Mouse (Mus musculus) spleen, adult 2 months (tissue): ENCODE measurements around the gene Casq2. TPM values are rescaled to one million over a fixed set of nuclear protein-coding genes. Genes with fewer than 3 reads are reported as not detected.

Experiments
- DNase-seq, 2 experiments: peaks; one replicate each; pipeline versions ENCODE4 v3.0.0 to v3.0.0-alpha.2; 2012 to 2021; ENCODE audit warnings: low spot score in 2 of 2, low read depth in 1 of 2
- H3K27ac ChIP-seq: fragments of 200-500 bp; 2 replicates; pipeline ENCODE4 v1.5.1; 2012; ENCODE audit warnings: low read length, inconsistent platforms; ENCODE audit not compliant: insufficient read depth
- H3K27me3 ChIP-seq: fragments of 200-500 bp; 2 replicates; pipeline ENCODE4 v1.6.1; 2012; ENCODE audit warnings: mild to moderate bottlenecking, moderate library complexity, low read length, inconsistent platforms; ENCODE audit not compliant: control insufficient read depth, insufficient read depth
- H3K36me3 ChIP-seq: fragments of 200-500 bp; 2 replicates; pipeline ENCODE4 v1.6.1; 2012; ENCODE audit warnings: mild to moderate bottlenecking, low read length, inconsistent platforms; ENCODE audit not compliant: control insufficient read depth, insufficient read depth
- H3K4me1 ChIP-seq: fragments of 200-500 bp; 2 replicates; pipeline ENCODE4 v1.6.1; 2011; ENCODE audit warnings: inconsistent platforms; ENCODE audit not compliant: control insufficient read depth, insufficient read depth, insufficient read length
- H3K4me3 ChIP-seq: fragments of 200-500 bp; 2 replicates; pipeline ENCODE4 v1.5.1; 2011; ENCODE audit warnings: mild to moderate bottlenecking, inconsistent platforms; ENCODE audit not compliant: insufficient read depth, insufficient read length; ENCODE audit errors: extremely low read depth
- CTCF ChIP-seq: fragments of 200-500 bp; IDR thresholded peaks from 2 replicates; pipeline ENCODE4 v1.5.1; 2011; ENCODE audit warnings: mild to moderate bottlenecking, inconsistent platforms; ENCODE audit not compliant: insufficient read depth, insufficient read length, insufficient replicate concordance; ENCODE audit errors: extremely low read depth
- POLR2A ChIP-seq: fragments of 200-500 bp; IDR thresholded peaks from 2 replicates; pipeline ENCODE4 v1.6.1; 2011; ENCODE audit warnings: low read depth, low read length, inconsistent platforms
- WGBS: fragments of 180-500 bp; shearing (Covaris S2); methylation state at CpG from one replicate; pipeline ENCODE4 v1.1.7; 2018; 5-methylcytosine and 5-hydroxymethylcytosine counted together
- polyA plus RNA-seq: library from polyadenylated mRNA; depleted of rRNA; stranded (reverse); fragments of >200 nt; gene quantifications from 2 replicates; pipeline ENCODE4 v1.2.3, GENCODE M21; 2012

Gene Casq2
- polyA plus RNA-seq, 1 experiment: 0.21 TPM

DNA sequence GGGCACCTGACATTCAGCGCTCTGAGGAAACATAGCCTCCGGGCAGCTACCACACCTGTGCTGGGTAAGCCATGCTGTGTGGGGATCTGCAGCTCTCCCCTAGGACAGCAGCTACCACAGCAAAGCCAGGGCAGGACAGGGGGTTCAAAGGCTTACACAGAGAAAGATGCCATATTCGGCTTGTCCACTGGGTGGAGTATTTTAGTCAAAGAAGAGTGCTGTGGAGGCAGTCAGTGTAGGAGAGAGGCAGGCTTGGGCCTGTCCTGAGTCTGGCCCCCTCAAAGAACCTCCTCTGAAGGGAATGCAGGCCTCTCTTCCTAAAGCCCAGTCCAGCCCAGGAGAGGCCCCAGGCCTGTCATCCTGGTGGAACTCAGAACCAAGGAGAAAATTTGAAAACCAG is 4.4 kb upstream of the Casq2 start:
- no peaks in the 10 kb centered on the region for H3K36me3 ChIP-seq
- DNase-seq: no peak
- H3K4me3 ChIP-seq: no peak overlapping the region
- no peak overlapping the region for H3K27ac ChIP-seq
- H3K4me1 ChIP-seq: no peaks in the 10 kb centered on the region
- no peaks in the 10 kb centered on the region for H3K27me3 ChIP-seq
- TF ChIP-seq POLR2A (no peak), CTCF (no peak)
- 32% methylated on average over 3 of the region's 3 CpGs for WGBS

DNA sequence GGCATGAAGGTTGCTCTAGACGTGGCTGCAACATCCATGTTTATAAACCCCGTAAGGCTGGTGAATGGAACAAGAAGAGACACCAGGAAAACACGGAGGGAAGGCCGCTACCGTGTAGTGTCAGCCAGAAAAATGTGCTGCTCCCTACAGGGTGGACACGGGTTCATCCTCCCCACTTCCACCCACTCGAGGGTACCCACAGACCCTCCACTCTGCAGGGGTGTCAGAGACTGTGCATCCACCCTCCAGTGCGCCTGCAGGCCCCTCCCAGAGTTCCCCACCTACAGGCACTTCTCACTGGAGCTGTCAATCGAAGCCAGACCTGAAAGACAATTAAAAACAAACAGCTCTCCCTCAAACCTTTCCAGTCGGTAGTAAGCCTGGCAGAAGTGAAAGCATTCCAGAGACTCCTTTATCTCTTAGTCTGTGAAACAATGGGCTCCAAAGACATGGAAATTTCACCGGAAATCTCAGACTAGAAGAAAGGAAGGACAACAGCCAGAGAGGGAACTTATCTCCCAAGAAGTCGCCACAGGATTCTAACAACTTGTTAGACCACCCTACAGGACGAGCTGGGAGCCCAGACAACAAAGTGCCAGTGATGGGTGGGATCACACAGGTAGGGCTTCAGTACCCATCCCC is 2.5 kb upstream of the Casq2 start:
- TF ChIP-seq CTCF (no peak), POLR2A (no peak)
- WGBS: 63% methylated on average over 13 of the region's 13 CpGs
- no peak for DNase-seq
- Histone ChIP-seq H3K4me1 (no peaks in the 10 kb centered on the region), H3K4me3 (no peak overlapping the region), H3K27ac (no peak overlapping the region), H3K36me3 (no peaks in the 10 kb centered on the region), H3K27me3 (no peaks in the 10 kb centered on the region)

DNA sequence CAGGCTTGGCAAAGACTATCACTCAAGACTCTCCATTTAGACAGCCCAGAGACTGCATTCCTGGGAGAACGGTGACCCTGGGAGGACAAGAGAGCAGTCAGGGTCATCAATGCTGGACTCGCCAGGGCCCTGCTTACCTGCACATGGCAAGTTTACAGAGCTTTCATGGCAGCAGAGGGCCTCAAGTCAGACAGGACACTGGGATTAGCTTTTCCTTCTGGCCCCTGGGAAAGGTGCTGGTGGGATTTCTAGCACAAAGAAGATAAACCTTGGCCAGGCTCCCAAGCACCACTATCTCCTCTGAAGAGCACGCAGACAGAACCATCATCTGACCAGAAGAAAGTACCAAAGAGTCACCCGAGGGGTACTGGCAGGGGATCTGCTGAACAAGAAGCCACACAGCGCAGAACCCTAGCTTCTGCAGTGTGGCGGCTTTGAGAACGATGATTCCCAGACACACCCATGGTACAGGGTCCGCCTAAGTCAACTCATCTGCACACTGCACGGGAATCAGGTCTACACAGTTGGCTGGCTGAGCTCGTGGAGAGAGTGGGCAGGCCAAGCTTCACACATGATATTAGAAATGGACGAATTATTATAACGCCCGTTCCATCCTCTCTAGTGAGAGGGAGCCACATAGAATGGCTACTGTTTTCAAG is 1.3 kb upstream of the Casq2 start:
- H3K27ac ChIP-seq: no peak overlapping the region
- H3K36me3 ChIP-seq: no peaks in the 10 kb centered on the region
- no peak for TF ChIP-seq CTCF
- no peak for TF ChIP-seq POLR2A
- no peaks in the 10 kb centered on the region for H3K4me1 ChIP-seq
- no peaks in the 10 kb centered on the region for H3K27me3 ChIP-seq
- no peak for DNase-seq
- WGBS: 80% methylated on average over 13 of the region's 13 CpGs
- no peak overlapping the region for H3K4me3 ChIP-seq

DNA sequence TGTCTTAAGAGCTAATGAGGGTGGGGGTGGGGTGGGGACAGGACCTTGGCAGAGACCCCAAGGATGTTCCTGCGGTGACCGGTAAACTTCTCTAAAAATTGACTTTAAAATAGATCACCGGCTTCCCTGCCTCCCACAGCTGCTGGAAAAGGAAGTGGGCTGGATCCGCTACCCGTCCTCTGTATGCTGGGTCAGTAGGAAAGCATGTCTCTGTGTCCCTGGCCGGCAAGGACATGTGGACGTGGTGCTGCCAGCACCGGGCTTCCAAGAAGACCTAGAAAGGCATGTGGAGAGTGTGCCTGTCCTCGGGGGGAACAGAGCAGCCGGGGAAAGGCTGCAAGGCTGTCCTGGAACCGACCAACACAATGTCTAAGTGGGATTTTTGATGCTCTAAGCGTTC is 496 bp upstream of the Casq2 start:
- H3K4me1 ChIP-seq: no peaks in the 10 kb centered on the region
- DNase-seq: no peak
- WGBS: 20% methylated on average over 12 of the region's 12 CpGs
- H3K4me3 ChIP-seq: no peak overlapping the region
- H3K36me3 ChIP-seq: no peaks in the 10 kb centered on the region
- H3K27ac ChIP-seq: no peak overlapping the region
- no peaks in the 10 kb centered on the region for H3K27me3 ChIP-seq
- TF ChIP-seq CTCF (no peak), POLR2A (no peak)

DNA sequence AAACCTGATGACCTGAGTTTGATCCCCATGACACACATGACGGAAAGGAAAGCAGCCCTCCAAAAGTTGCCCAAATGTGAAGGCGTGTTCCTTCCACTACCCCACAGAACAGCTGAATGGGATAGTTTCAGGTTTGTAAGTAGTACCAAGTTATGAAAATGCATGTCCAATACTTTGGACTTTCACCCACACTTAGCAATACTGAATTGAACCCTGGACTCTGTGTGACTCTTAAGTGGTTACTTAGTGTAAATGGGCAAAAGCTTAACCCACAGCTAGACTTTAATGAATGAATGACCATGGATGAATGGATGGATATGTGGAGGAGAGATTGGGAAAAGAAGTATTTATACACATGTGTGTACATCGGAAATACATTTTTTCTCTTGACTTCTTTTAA is 8.6 kb downstream of the Casq2 start:
- H3K27me3 ChIP-seq: no peaks in the 10 kb centered on the region
- TF ChIP-seq POLR2A (no peak), CTCF (no peak)
- no peak for DNase-seq
- WGBS: 87% methylated on average over 3 of the region's 3 CpGs
- H3K4me3 ChIP-seq: no peak overlapping the region
- H3K36me3 ChIP-seq: no peaks in the 10 kb centered on the region
- no peak overlapping the region for H3K27ac ChIP-seq
- no peaks in the 10 kb centered on the region for H3K4me1 ChIP-seq

DNA sequence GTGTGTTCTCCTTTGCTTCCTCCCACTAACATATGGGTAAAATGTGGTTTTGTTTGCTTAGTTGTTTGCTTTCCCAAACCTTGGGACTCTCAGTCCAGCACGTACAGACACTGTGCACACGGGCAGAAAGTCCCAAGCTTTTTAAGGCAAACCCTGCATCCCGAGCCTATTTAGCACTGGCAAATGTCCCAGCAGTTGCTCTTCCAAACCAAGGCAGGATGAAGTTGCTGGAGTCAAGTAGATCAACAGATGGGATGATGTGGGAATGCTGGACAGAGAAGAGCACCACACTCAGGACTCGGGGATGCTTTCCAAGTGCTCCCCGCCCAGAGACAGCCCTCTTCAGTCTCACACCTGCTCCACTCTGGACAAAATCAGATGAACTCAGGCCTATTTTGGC is 9.2 kb downstream of the Casq2 start:
- Histone ChIP-seq H3K4me1 (no peaks in the 10 kb centered on the region), H3K27me3 (no peaks in the 10 kb centered on the region), H3K27ac (no peak overlapping the region), H3K36me3 (no peaks in the 10 kb centered on the region), H3K4me3 (no peak overlapping the region)
- no peak for TF ChIP-seq CTCF
- no peak for TF ChIP-seq POLR2A
- 78% methylated on average over 5 of the region's 5 CpGs for WGBS
- DNase-seq: no peak

DNA sequence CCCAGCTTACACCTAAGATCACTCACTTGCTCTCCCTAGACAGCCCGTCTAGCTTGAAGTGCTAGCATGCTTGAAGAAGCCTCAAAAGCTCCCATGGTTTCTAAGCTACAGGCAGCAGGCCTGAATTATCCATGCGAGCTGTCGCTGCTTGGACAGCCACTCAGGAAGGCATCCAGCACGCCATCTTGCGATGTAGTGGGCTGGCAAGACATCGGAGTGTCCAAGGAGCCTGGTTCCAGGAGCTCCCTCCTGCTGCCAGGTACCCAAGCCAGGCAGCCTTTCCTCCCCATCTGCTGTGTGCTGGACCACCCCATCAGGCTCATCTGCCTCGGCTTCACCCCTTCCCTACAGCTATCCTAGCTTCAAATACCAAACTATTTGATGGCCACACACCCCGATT is 10.2 kb downstream of the Casq2 start:
- no peak overlapping the region for H3K27ac ChIP-seq
- H3K36me3 ChIP-seq: no peaks in the 10 kb centered on the region
- no peaks in the 10 kb centered on the region for H3K4me1 ChIP-seq
- H3K27me3 ChIP-seq: no peaks in the 10 kb centered on the region
- TF ChIP-seq POLR2A (no peak), CTCF (no peak)
- WGBS: 89% methylated on average over 8 of the region's 8 CpGs
- no peak for DNase-seq
- H3K4me3 ChIP-seq: no peak overlapping the region
